Mouse (Mus musculus): ENCODE data around the gene Olfr763.
"Not testable (repeated sequence)": the region's sequence is repeated elsewhere in the genome, so short reads cannot be mapped to it uniquely, and the experiment has no call there.

Gene Olfr763

GRCm38 (mm10) chr10:129049898-129050297 lies 39.3 kb downstream of the Olfr763 start, which contains the start of gene Olfr765:
Olfr765 (minus strand) TSS chr10:129049998.
- DNase-seq (ENCODE audit: low spot score), result not testable (repeated sequence)

All from testis, postnatal 10 days (tissue).